Mouse (Mus musculus) cerebellum, adult 2 months (tissue): Measurements from ENCODE around the gene C1qb. TPM values are rescaled to one million over a fixed set of nuclear protein-coding genes. Genes with fewer than 3 reads are reported as not detected.

Experiments used
- DNase-seq, 2 experiments: peaks; one replicate each; pipeline ENCODE4 v3.0.0; 2021
- H3K27ac ChIP-seq: fragments of 200-500 bp; 2 replicates; pipeline ENCODE4 v1.5.1; 2012; ENCODE audit warnings: low read length, control low read depth, inconsistent platforms; ENCODE audit not compliant: insufficient read depth
- H3K27me3 ChIP-seq: fragments of 200-500 bp; 2 replicates; pipeline ENCODE4 v1.6.1; 2012; ENCODE audit warnings: inconsistent platforms, mild to moderate bottlenecking, low read length, moderate library complexity; ENCODE audit not compliant: control insufficient read depth, insufficient read depth
- H3K4me1 ChIP-seq: fragments of 200-500 bp; 2 replicates; pipeline ENCODE4 v1.6.1; 2011; ENCODE audit warnings: low read length; ENCODE audit not compliant: control insufficient read depth, insufficient read depth
- H3K4me3 ChIP-seq: fragments of 200-500 bp; replicated peaks from 2 replicates; pipeline ENCODE3; 2011; ENCODE audit warnings: mild to moderate bottlenecking, low read depth, low read length, control low read depth; ENCODE audit not compliant: insufficient read depth
- CTCF ChIP-seq: fragments of 200-500 bp; IDR thresholded peaks from 2 replicates; pipeline ENCODE4 v1.5.1; 2011; ENCODE audit warnings: low read depth, mild to moderate bottlenecking, control low read depth, low read length, moderate library complexity, borderline replicate concordance; ENCODE audit not compliant: insufficient read depth
- POLR2A ChIP-seq: fragments of 200-500 bp; IDR thresholded peaks from 2 replicates; pipeline ENCODE4 v1.6.1; 2011; ENCODE audit warnings: low read length, control low read depth, borderline replicate concordance; ENCODE audit not compliant: insufficient read depth
- WGBS: fragments of 180-500 bp; shearing (Covaris S2); methylation state at CpG from one replicate; pipeline ENCODE4 v1.1.7; 2018; 5-methylcytosine and 5-hydroxymethylcytosine counted together
- polyA plus RNA-seq: library from polyadenylated mRNA; depleted of rRNA; stranded (reverse); fragments of >200 nt; gene quantifications from 2 replicates; pipeline ENCODE4 v1.2.3, GENCODE M21; 2012; rRNA removed

The C1qb gene
- 41.8 and 46.8 TPM in 2 replicates for polyA plus RNA-seq

DNA sequence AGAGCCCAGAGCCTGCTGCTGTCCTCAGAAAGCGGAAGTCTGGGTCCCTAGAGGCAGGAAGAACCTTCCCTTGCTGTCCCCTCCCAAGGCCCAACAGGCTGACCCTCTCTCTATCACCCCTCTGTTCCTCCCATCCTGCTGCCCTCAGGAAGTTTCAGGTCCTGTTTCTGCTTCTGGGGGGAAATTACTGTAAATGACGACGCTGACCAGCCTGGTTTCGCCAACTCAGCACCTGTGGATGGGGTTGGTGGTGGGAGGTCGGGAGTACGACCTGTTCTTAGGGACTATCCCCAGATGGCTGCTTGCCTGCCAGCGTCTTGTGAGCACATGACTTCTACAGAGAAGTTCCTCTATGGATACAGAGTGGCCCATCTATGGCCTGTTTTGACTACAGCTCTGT lies at the start of gene C1qb:
Gene C1qb (minus strand): TSS at position 87 of the 400 bp plus-strand sequence.
- TF ChIP-seq CTCF: no peak
- TF ChIP-seq POLR2A: no peak
- WGBS: 84% methylated on average over 7 of the region's 7 CpGs
- Histone ChIP-seq H3K27ac (no peak within 1 kb of the TSS), H3K4me3 (no peak within 1 kb of the TSS), H3K4me1 (no peaks in the 10 kb centered on the region), H3K27me3 (no peaks in the 10 kb centered on the region)
- no peak for DNase-seq

DNA sequence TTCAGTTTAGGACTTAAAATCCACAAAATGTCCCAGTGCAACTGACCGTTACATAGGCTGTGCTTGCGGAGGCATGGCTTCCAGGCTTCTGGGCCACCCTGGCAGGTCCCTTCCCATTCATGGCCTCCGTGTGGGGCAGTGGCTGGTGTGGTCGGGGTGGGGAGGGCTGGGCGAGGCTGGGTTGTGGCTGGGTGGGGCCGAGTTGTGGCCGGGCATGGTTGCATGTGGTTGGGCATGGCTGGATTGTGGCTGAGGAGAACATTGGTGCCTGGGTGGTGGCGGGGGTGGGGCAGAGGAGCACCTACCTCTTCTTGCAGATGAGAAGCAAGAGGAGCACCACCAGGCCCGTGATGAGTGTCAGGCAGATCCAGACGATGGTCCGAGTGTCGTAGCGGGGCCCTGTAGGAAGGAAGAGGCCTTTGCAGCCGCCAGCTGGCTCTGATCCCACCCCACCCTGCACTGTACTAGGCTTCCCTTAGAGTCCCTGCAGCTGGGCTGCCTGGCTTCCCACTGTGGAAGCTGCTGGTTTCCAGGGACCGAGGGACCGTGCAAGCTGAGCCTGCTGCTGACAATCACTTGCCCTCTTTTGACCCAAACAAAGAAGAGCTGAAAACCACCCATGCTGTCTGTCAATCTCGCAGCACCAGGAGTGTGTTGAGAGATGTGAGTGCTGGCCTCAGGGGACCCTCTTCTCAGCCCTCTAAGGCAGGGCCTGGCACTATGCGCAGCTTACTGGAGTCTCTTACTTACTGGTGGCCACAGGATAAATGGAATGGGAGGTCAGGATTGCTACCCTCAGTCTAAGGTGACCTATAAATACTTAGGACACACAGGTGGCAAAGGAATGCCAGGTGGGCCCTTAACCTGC lies 49.0 kb upstream of the C1qb start:
- no peak for DNase-seq
- Histone ChIP-seq H3K27me3 (no peaks in the 10 kb centered on the region), H3K27ac (no peak overlapping the region), H3K4me3 (no peak overlapping the region), H3K4me1 (peaks cover 24% of the 10 kb centered on the region)
- 61% methylated on average over 18 of the region's 18 CpGs for WGBS
- TF ChIP-seq POLR2A (no peak), CTCF (no peak)

DNA sequence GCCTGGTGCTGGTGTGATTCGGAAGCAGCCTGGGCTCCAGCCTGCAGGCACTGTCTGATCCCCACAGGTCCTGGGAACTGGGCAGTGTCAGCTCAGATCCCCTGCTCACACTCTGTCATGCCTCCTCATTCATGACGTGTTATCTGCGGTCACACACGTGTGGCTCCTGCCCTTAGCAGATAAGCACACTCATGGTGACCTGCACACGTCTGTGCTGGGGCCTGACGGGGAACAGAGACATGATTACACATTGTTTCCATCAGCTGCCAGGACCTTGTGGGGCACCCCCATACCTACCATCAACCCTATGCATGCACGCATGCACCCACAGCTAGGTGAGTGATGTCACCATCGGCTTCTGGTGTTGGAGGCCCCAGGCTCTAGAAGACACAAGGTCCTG lies 44.5 kb upstream of the C1qb start:
- TF ChIP-seq CTCF (no peak), POLR2A (no peak)
- H3K27me3 ChIP-seq: no peaks in the 10 kb centered on the region
- H3K4me3 ChIP-seq: no peak overlapping the region
- peaks cover 9% of the 10 kb centered on the region for H3K4me1 ChIP-seq
- DNase-seq: no peak
- WGBS: 79% methylated on average over 8 of the region's 8 CpGs
- no peak overlapping the region for H3K27ac ChIP-seq

DNA sequence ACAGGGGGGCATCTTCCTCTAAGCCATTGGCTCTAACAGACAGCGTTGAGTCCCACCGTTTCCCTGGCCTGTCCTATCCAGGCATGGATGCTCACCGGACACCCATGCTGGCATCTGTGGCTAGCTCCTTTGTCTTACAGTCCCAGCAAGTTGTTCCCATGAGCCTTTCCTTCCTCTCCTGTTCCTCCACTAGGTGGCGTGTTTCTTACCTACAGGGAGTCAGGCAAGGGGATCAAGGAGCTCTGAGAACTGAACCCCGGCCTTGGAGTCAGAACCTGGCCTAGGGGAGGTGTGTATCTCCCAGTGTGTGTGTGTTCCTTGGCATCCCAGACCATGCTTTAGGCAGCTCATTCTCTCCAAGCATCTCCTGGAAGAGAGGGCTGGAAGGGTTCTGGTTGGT lies 42.9 kb upstream of the C1qb start:
- WGBS: 24% methylated on average over 5 of the region's 5 CpGs
- Histone ChIP-seq H3K4me1 (peaks cover 6% of the 10 kb centered on the region), H3K27ac (no peak overlapping the region), H3K27me3 (no peaks in the 10 kb centered on the region), H3K4me3 (no peak overlapping the region)
- TF ChIP-seq CTCF (peak; percentile 70), POLR2A (no peak)
- peak; percentile 50 to 63 for DNase-seq

DNA sequence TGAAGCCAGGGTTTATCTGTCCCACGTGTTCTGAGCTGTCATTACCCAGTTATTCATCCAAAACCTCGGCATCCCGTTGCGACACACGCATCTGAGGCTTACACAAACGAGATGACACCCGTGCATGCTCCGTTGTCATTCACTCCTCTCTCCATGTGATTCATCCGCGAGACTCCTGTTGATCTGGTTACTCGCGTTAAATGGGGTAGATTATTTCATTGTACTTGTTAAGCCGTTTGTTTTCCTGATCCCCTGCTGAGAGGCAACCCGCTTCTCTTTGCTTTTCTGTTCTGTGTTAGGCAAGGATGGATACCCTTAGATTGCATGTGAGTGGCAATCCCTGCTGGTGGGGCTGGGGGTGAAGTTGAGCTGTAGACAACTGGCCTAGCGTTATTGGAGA lies 39.8 kb upstream of the C1qb start:
- Histone ChIP-seq H3K27ac (no peak overlapping the region), H3K27me3 (no peaks in the 10 kb centered on the region), H3K4me3 (no peak overlapping the region), H3K4me1 (peaks cover 6% of the 10 kb centered on the region)
- DNase-seq: no peak
- WGBS: 30% methylated on average over 15 of the region's 15 CpGs
- TF ChIP-seq POLR2A (no peak), CTCF (no peak)

DNA sequence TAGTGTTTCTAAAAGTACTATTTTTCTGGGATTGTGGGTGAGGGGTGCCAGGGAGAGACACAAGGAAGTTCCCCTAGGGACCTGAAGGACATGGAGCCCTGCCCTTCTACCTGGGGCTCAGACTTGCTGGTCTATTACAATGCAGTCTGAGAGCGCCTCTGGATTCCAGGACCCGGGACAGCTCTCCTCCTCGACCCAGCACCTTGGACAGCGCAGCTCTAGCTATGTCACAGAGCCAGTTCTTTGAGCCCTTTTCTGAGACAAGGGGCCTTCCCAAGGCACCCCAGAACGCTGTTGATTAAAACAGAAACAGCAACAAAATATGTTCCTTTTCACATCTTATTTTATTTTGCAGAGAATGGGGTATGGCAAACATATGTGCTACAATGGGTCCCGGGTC lies 38.5 kb upstream of the C1qb start:
- Histone ChIP-seq H3K4me3 (no peak overlapping the region), H3K27ac (no peak overlapping the region), H3K4me1 (no peaks in the 10 kb centered on the region), H3K27me3 (no peaks in the 10 kb centered on the region)
- 74% methylated on average over 6 of the region's 6 CpGs for WGBS
- TF ChIP-seq CTCF (no peak), POLR2A (no peak)
- DNase-seq: no peak

DNA sequence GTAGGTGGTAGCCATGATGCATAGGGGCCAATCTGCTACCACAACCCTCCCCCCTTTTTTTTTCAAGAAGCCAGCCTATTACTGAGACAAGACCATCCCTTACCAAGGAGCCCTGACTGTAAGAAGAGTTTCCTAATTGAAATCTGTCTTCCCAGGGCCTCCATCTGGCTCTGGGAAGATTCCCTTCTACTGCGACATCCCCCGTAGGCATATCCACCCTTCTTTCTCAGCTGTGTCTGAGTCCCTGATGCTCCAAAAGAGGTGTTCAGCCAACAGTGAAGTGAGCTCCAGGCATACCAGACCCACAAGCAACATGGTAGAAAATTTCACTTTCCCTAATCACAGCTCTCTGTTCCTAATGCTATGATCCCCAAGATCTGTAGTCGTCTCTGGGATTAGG lies 33.5 kb upstream of the C1qb start:
- 85% methylated on average over 3 of the region's 3 CpGs for WGBS
- TF ChIP-seq CTCF (no peak), POLR2A (no peak)
- H3K27ac ChIP-seq: no peak overlapping the region
- no peak overlapping the region for H3K4me3 ChIP-seq
- no peak for DNase-seq
- peaks cover 9% of the 10 kb centered on the region for H3K4me1 ChIP-seq
- H3K27me3 ChIP-seq: no peaks in the 10 kb centered on the region; the same call in 1 of the 2 replicates

DNA sequence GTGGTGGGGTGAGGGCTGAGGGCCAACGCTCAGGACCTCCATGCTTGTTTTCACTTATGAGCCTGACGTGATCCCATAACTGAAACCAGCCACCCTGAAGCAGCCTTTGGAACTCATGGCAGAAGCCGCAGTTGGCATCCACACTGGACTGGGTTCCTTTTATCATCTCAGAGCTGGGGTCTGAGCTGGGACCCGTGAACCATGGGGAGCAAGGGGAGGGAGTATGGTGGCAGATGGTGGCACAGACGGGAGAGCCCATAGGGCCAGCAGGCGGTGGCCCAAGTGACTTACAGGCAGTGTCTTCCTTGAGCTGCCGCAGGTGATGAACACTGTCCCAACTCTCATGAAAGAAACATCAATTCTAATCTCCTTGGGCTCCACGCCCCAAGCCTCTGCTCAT lies 32.8 kb upstream of the C1qb start:
- WGBS: 50% methylated on average over 8 of the region's 8 CpGs
- Histone ChIP-seq H3K27ac (no peak overlapping the region), H3K27me3 (no peaks in the 10 kb centered on the region; the same call in 1 of the 2 replicates), H3K4me1 (peaks cover 9% of the 10 kb centered on the region), H3K4me3 (no peak overlapping the region)
- TF ChIP-seq POLR2A: no peak
- no peak for TF ChIP-seq CTCF
- no peak for DNase-seq
